Mouse (Mus musculus) neural tube, embryonic 10.5 days (tissue): ENCODE results near the gene Acp4.
"Not testable (repeated sequence)": the region's sequence is repeated elsewhere in the genome, so short reads cannot be mapped to it uniquely, and the experiment has no call there.

Experiments
- DNase-seq: peaks from one replicate; pipeline ENCODE4 v3.0.0-alpha.2; 2017; ENCODE audit warnings: low spot score; ENCODE audit errors: extremely low spot score

Acp4 gene

DNA sequence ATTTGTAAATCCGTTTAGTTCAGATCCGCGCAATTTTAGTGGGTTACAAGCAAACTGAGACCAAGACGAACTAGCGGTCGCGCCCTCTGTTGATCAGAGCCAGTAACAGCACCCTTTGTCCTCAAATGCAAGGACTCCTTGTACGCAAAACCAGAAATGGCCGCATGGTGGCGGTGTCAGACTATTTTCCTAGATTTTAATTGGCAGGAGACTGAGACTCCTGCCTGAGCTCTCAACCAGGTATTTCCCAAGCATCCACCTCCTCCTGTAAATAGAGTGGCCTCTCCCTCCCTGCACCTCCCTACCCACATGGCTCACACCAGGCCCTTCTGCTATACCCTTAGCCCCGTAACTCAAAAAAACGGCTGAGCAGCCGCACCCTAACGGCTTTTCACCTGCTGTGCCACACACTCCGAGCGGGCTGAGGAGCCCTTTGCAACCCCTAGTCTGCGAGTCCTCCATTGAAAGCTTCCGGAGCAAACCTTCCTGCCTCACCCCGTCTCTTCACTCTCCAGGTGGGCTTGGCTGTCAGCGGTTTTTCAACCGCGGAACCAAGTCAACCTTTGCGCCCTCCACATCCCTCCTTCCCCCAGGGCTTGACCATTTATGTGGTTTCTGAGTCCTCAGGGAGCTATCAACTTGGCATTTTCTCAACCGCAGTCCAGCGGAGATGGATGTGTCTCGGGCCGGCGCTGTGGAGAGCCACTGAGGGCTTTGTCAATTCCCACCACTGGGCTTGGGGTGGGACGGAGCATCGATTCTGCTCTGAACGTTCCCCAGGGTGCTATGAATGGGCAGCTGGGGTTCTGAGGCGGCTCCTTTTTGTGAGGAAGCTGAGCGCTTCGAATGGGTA is 5.8 kb upstream of the Acp4 start:
- peak; percentile 96 for DNase-seq

DNA sequence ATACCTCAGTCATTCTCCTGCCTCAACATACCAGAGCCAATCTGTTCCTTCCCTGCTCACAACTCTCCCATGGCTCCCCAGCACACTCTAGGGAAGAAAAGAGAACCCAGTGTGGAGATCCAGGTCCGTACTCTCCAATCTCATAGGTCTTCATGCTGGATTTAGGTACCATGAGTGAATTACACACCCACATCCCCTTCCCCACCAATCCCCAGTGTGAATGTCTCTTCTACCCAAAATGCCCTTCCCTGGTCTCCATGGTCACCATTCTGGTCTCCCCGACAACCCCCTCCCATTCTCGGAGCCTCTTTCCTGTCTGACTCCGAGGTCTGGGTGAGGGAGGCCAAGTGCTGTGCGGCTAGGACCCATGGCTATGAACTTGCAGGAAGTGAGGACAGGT is 4.0 kb upstream of the Acp4 start, which contains the start of gene Gm15517:
Gm15517 (plus strand) TSS at position 301 of the 400 bp plus-strand sequence.
- DNase-seq = no peak

DNA sequence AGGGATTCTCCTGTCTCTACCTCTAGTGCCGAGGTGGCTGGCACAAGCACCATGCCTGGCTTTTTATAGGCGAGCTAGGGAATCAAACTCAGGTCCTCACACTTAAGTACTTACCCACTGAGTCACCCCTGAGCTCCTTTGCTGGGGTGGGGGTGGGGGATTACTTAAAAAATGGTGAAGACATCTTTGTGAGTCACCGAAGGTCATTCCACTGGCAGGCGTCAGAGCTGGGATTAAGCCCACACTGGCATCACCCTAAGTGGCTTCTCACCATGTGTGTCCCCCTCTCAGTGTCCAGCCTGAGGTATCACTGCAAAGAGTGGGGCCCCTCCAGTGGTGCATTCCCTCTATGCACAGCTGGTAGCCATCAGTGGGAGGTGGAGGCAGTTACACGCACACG is 3.2 kb upstream of the Acp4 start:
- DNase-seq = no peak

DNA sequence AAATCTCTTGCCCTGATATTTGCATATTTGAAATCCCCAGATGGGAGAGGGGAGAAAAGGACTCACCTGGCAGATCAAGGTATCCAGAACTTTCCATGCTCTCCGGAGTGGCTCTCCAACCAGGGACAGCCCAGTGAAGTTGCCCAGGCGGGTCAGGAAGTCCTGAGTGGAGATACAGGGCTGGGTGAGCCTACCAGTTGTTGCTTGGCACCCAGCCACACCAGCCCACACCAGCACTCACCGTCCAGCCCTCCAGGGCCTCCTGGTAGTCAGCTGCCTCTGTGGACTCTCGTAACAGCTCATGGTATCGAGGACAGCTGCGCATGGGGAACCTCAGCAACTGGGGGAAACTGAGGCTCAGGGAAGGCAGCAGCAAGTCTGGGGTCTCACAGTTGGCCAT is 2.2 kb downstream of the Acp4 start:
- DNase-seq = no peak

DNA sequence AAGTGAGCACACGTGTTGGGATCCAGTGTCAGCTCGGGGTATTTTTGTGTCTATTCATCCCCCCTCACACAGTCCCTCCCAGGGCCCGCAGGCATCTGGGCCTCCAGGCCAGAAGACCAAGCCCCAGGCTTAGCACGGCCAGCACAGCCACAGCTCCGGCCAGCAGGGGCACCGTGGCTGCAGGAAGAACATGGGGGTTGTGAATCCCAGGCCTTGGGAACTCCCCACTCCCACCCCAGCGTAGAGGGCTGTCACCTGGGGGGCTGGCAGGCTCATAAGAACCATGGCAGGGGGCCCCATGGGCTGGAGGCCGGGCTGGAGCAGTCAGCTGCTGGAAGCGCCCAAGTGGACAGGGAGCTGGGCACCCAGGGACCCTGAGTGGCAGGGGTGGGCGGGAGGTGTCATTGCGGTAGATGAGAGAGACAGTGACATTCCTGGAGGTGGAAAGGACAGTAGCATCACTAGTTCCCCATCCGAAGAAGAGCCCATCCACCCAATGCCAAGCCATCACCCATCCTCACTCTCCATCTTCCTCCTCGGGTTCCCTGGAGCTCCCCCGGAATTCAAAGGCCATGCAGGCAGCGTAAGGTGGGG is 4.1 kb downstream of the Acp4 start:
- no peak for DNase-seq

DNA sequence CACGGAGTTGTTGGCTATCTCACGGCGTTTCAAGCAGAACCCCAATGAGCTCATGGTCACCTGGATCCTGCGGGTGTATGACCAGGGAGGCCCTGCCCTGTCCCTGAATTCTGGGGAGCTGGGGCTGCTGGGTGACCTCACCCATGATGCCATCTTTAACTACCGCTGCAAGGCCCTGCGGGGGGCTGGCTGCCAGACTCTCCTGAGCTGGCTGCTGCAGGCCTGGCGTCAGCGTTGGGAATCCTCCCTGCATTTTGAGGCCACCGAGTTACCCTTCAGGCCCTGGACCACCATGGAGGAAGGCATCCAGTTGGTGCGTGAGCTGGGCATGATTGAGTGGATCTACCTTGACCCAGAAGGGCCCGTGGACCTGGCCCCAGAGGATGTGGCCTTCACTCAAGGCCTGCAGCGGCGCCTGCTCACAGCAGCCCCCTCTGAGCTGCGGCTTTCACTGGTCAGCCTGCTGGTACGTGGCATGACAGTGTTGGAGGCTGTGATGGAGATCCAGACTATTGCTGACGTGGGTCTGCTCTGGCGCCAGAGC is 6.4 kb downstream of the Acp4 start:
- DNase-seq = not testable (repeated sequence)

DNA sequence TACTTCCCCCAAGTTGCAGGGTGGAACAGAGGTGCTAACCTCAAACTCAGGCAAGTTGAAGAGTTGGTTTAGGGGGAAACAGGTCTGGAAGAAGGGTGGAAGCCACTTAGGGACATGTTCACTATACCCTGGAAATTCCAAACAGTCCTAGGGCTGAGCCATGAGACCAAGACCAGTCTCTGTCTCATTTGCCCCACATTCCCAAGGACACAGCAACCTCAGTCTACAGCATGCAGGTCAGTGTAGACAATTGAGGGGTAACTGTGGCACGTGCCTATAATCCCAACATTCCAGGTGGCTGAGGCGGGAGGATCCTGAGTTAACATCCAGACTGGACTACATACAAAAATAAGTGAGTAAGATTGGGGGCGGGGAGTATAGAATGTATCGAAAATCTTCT is 7.9 kb downstream of the Acp4 start:
- DNase-seq = no peak

DNA sequence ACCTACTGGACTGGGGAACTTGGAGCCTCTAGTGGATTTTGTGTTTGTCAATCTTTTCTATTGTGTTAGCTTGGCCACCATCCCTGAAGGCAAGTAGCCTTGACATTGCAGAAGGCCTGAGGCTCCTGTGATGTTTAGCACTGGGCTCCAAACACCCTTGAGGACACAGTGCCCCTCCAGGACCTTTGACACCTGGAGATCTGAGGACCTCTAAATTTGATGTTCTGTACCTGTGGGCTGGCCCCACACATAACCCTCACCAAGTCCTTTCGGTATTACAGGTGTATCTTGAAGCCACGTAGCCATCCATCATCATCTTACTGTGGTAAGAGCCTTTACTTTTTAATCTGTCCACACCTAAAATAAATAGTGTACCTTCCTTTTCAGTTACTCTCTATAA is 9.2 kb downstream of the Acp4 start:
- no peak for DNase-seq

DNA sequence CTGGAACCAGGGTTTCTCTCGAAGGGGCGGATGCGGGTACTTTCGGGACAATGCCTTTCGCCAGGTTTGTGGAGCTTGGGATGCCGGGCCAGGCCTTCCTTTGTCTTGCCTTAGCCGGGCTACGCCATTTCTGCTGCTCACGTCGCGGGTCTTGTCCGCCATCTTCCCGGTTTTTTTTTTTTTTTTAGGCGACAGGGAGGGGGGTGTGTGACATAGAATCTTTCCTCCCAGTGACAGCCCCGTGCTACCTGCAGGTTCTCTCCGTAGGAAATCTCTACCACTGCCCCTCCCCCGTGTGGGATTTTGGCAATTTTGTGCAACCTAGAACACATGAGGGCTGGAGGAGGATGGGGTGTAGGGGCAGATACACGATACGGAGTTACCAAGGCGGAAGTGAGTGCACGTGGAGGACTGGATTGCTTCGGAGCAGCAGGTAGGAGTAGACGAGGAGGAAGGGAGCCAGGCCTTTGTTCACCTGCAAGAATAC is 10.2 kb downstream of the Acp4 start:
- no peak for DNase-seq

DNA sequence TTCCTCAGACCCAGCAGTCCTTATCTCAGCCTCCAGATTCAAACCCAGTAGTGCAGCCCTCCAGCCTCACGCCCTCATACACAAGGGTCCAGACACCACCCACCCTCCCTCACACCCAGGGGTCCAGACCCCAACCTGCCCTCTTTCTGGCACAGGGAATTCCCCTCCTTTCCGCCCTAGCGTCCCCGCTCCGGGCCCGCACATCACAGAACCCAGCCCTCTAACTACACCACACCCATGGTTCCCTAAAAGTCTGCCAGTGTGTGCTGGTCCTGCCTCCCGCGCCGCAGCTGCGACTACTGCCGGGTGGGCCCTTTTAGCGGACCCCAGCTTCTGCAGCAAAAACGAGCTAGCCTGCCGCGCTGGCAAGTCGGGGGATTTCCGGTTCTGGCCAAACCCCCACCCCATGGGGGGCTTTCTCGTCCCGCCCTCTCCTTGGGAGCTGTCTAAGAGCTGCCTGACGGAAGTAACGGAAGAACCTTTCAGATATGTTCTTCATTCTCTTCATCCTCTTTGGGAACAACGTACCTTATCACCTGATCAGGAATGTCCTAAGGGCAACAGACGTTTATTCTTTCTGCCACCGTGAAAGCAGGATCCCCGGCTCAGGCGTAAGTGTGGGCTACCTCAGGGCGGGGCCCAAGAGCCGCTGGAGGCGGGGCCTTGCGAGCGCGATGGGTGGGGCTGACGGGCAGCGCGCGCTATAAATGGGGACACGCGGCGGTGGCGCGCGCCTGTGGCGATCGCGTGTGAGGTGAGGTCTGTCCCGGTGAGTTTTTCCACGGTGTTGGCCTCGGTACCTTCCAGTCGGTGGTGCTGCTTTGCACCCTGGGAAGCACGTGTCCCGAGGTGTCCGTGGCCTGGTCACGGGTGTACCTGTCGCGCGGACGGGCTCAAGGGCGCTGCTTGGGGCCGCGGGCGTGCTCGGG is 10.9 kb downstream of the Acp4 start, which contains the start of the genes 1700028J19Rik and 2410002F23Rik:
1700028J19Rik (minus strand) TSS at position 641 of the 929 bp plus-strand sequence.
2410002F23Rik (plus strand) TSS at position 668 of the 929 bp plus-strand sequence.
- peak; percentile 93 for DNase-seq

DNA sequence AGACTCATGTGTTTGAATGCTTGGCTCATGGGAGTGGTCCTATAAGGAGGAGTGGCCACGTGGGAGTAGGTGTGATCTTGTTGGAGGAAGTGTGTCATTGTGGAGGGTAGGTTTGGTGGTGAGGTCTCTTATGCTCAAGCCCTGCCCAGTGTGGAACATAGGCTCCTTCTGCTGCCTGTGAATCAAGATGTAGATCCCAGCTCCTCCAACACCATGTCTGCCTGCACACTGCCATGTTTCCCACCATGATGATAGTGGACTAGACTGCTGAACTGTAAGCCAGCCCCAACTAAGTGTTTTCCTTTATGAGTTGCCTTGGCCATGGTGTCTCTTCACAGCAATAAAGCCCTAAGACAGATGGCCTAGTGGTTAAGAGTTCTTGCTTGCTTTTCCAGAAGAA is 13.1 kb downstream of the Acp4 start:
- DNase-seq = no peak

DNA sequence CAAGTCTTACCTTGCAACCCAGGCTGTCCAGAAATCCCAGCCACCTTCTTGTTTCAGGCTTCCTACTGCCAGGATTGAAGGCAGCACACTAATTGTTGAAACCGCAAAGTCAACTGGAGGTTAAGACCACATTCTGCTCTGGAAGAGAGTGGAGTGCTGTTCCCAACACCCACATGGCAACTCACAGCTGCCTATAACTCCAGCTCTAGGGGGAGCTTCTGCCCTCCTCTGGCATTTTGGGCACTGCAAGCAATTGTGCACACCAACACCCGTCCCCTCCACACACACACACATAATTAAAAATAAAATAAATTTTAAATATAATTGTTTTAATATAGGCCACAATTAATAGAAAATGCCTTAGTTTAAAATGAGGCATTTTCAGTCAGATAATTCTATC is 16.0 kb downstream of the Acp4 start:
- DNase-seq = no peak

DNA sequence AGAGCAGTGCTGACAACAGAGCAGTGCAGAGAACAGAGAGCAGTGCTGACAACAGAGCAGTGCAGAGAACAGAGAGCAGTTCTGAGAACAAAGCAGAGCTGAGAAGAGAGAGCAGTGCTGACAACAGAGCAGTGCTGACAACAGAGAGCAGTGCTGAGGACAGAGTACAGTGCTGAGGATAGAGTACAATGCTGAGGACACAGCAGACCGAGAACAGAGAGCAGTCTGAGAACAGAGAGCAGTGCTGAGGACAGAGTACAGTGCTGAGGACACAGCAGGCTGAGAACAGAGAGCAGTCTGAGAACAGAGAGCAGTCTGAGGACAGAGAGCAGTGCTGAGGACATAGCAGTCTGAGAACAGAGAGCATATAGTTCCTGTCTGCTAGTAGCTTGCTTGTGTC is 16.5 kb downstream of the Acp4 start:
- no peak for DNase-seq

DNA sequence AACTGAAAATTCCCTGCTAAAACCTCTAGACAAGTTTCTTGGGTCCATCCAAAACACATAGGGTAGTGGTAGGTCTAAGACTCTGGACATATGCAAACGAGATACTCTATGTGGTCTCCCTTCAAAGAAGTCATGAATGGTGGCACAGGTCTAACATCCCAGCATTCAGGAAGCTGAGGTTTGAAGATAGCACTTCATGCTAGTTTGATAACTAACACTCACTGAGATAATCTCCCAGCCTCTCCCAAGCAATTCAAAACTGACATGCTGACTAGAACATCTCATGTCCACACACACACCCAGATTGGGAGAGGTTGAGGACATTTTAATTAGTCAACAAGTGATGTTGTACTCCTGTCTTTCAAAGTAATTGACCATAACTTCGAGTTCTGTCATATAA is 17.3 kb downstream of the Acp4 start:
- DNase-seq = no peak

DNA sequence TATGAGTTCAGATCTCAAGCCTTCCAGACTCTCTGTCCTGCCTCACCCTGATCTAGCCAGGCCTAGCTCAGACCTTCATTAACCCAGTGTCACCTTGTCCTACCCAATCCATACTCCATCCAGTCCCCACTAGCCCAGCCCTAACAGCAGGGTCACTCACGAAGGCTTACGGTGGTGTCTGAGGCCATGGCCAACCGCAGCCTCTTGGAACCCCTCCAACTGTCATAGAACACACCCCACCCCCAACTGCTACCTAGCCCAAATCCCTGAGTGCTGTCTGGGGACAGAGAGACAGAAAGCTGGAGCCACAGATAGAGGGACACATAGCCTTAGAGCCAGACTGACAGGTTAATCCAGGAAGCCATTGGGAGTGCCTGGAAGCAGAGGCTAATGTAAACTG is 21.3 kb downstream of the Acp4 start, which contains the start of gene Gm36864:
Gm36864 (plus strand) TSS at position 269 of the 400 bp plus-strand sequence.
- DNase-seq = no peak

DNA sequence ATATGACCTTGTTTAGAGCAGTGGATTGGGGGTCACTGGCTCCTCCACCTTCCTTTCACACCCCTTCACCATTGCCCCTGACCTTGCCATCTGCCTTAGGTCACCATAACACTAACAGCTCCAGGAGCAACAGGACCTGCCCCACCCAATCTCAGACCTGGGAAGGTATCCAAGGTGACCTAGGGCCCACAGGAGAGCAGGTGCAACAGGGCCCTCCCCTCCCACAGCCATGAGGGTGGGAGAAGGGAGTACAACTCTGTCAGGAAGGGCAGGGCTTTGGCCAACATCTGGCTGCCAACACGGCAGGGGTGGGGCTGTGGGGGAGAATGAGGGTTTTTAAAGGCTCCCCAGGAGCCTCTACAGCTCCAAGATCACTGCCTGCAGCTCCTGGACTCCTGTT is 32.1 kb downstream of the Acp4 start, which contains the start of gene Klk1:
Klk1 (plus strand) TSS at position 285 of the 400 bp plus-strand sequence.
- no peak for DNase-seq

DNA sequence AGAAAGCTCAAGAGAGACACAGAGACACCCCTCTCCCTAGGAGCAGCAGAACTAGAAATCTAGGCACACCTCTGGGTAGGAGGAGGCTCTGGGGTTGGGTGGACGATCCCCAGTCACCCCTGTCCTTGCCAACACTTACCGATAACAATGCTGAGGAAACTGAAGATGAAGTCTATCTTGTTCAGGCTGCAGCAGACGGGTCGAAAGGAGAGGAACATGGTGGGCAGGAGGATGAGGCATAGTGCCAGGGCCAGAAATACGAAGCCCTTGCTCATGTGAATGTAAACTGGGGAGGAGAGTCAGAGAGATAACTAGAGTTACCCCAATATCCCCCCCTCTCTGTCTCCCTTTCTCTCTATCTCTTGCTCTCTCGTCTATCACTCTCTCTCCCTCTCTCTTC is 34.8 kb downstream of the Acp4 start:
- not testable (repeated sequence) for DNase-seq

DNA sequence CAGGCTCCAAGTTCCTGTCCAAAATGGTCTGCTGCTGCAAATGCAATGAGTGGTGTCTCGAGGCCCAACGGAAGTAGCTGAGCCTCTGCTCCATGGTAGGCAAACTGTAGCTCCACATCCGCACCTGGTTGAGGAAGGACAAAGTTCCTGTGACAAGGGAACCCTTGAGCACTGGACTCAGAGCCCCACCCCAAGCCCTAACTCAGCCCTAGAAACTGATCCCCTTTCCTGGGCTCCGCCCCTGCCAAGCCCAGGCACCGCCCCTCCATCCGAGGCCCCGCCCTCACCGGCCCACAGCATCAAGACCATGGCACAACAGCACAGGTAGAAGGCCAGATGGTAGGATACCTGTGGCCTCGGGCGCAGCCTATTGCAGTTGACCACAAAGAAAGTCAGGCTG is 35.6 kb downstream of the Acp4 start:
- not testable (repeated sequence) for DNase-seq

DNA sequence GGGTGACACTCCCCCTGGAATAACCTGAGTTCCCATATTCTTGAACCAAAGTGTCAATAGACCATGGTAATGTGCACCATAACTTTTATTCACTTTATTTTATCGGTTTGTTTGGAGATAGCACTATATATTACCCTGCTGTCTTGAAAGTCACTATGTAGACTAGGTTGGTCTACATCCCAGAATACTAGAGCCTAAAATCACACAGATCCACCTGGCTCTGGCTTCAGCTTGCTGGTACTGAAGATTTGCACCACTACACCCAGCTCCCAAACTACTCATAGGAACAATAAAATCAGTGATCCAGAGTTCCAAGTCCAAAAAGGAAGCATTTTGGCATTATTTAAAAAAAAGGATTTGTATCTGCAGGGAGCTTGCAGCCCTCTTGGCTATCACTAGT is 41.5 kb downstream of the Acp4 start, which contains the start of gene Klk1b5:
Klk1b5 (plus strand) TSS at position 301 of the 400 bp plus-strand sequence.
- no peak for DNase-seq

DNA sequence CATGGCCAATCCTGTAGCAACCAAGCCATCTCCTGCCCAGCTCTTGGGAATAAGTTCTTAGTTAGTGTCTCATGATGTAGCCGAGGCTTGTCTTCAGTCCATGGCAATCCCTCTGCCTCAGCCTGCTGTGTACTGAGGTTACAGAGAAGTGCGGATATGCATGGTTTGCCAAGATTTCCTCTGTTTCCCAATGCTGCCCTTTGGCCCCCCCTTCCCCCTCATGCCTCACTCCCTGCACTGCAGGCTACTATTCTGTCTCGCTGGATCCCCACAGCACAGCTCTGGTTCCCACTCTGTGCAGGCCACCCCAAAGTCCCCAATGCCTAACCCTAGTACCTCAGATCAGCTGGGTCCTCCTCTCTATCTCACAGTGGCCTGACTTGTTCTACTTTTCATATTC is 48.9 kb downstream of the Acp4 start:
- DNase-seq = no peak

DNA sequence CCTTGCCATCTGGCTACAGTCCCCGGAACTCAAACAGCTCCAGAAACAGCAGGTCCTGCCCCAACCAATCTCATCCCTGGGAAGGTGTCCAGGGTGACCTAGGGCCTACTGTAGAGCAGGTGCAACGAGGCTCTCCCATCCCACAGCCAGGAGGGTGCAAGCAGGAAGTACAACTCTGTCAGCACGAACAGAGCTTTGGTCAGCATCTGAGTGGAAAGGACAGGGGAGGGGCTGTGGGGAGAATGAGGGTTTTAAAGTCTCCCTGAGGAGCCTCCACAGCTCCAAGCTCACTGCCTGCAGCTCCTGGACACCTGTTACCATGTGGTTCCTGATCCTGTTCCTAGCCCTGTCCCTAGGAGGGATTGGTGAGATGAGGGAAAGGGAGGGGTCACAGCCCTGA is 50.0 kb downstream of the Acp4 start, which contains the start of gene Klk1b4:
Klk1b4 (plus strand) TSS at position 301 of the 400 bp plus-strand sequence.
- DNase-seq = not testable (repeated sequence)
